Mouse (Mus musculus) heart, postnatal 25 days (tissue): ENCODE measurements around the gene Ptpdc1. TPM values are rescaled to one million over a fixed set of nuclear protein-coding genes. Genes with fewer than 3 reads are reported as not detected.

Experiments used
- microRNA-seq: library from miRNA; unstranded; fragments of <30 nt; microRNA quantifications from one replicate; pipeline ENCODE4 v1.2.0, GENCODE M21; 2022
- total RNA-seq, 2 experiments: library from RNA; stranded (reverse); gene quantifications; 2 replicates each; pipeline ENCODE4 v1.2.3; 2021

The Ptpdc1 gene
- total RNA-seq, 2 experiments from 2014 or later = 4.6 to 6.0 TPM

Small RNA genes lying within 50 kb of the gene (microRNA-seq; reads per million reads assigned to microRNA genes)
- gene Gm24111 = not detected
- 1,269 reads per million, percentile 80 among the genes with 10 or more reads in this experiment for gene Mirlet7a-1
- 73,615 reads per million, percentile 99 among the genes with 10 or more reads in this experiment for gene Mirlet7d
- not detected for gene Mirlet7f-1

Other genes starting within 250 kb of the Ptpdc1 start
- gene Zfp169, start 112.2 kb downstream of the Ptpdc1 start, total RNA-seq = 1 to 10 TPM; 4.6 to 5.0 TPM
- gene A830005F24Rik, start 112.1 kb downstream of the Ptpdc1 start, total RNA-seq = not detected
- not detected for gene Barx1, start 37.3 kb upstream of the Ptpdc1 start, total RNA-seq
- gene Phf2, start 245.5 kb upstream of the Ptpdc1 start, total RNA-seq = 10 to 100 TPM; 25.4 to 29.0 TPM